Mouse (Mus musculus): ENCODE results near the gene Rfc2. TPM values are rescaled to one million over a fixed set of nuclear protein-coding genes. Genes with fewer than 3 reads are reported as not detected.
"Not testable (repeated sequence)": the region's sequence is repeated elsewhere in the genome, so short reads cannot be mapped to it uniquely, and the experiment has no call there.

Gene Rfc2
- polyA plus RNA-seq, 2 experiments from 2014 or later, result 129 to 149 TPM

DNA sequence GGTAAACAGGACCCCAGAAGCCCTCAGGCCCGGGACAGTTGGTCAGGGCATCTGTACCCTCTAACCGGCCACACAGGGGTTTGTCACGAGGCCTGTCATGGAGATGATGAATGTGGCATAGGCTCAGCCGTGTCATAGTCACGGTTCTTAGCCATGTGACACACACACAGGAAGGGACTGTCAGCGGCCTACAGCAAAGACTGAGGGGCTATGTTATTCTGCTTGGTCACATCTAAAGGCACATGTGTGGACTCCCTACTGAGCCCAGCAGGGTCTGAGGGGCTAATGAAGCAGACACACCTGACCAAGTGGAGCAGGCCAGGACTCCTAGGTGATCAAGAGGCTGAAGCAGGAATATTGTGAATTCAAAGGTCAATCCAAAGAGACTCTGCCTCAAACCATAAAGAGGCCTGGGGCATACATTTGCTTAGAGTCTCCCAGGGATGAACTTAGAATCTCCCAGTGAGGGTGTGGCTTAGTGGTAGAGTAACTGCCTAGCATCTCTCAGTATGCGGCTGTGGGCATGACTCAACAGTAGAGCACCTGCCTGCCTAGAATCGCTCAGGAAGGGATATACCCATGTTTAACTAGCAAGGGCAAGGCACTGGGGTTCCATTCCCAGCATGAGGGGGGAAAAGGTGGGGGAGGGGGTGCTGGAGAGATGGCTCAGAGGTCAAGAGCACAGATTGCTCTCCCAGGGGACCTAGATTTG is 30.8 kb downstream of the Rfc2 start:
- ATAC-seq, result no peak

DNA sequence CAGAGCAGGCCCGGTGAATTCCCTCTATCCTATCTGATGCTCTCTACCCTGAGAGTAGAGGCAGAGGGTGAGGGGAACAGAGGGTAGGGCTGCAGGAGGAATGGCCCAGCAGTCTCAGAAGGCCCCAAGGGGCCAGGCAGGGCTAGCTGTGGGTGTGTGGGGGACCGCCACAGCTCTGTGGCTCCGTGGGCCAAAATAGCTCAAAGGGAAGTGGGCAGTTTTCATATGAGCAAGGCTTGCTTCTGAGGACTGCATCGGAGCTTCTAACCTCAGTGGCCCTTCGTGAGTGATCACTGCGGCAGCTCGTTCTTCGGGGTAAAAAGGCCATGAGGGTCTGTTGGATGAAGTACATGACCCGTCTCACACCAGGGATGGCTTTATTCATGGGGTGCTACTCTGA is 32.6 kb downstream of the Rfc2 start:
- no peak for ATAC-seq

DNA sequence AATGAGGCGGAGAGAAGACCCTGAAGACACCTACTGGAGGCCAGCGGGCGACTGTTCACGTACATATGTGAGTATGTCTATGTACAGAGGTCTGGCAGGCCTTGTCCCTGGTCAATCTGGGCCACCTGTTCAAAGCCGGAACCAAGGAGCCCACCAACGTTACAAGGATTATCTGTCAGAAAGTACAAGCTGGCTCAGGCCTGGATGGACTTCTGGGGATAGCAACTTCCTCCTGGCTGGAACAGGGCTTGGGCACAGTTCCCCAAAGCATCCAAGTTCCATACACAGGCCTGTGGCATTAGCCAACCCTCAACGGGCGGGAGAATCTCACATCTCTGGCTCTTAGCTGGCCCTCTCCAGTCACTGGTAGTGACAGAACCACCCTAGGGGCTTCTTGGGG is 33.1 kb downstream of the Rfc2 start:
- no peak for ATAC-seq

- peak; percentile 55 for ATAC-seq
Observed at GRCm38 (mm10) chr5:134614802-134615201, 33.6 kb downstream of the Rfc2 start, which contains the start of gene Lat2. Lat2 (minus strand) TSS chr5:134615025.

GRCm38 (mm10) chr5:134615380-134615779 is 34.2 kb downstream of the Rfc2 start:
- no peak for ATAC-seq

DNA sequence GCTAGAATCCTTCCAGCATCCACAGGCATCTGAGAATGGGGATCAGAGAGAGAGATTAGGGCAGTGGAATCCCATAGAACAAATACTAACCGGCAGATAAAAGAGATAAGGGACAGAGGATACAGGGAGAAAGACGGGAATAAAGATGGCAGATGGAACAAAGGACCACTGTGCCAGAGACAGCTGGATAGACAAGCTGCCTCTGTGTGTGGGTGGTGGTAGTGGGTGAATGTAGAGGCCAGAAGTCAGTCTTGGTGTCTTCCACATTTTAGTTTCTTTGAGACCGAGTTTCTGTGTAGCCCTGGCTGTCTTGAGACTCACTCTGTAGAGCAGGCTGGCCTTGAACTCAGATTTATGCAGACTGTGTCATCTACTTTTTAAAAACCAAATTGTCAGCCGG is 34.6 kb downstream of the Rfc2 start:
- no peak for ATAC-seq

- ATAC-seq, result peak; percentile 55
Observed at GRCm38 (mm10) chr5:134617071-134617470, 35.9 kb downstream of the Rfc2 start.

DNA sequence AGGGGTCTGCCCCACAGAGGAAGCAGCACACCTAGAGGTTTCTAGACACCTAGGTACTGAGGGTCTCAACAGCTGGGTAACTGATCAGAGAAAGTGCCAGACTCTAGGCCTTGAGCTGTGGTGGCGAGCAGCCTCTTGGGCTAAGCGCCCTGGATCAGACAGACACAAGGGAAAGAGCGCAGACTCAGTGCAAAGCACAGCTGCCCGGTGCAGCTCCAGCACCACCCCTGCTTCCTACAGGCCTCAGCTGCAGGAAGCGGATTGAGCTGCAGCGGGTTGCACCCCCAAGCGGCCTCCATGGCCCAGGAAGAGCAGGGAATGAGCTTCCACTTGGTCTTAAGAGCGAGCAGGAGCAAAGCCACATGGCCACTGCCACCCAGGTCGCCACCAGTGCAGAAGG is 39.3 kb downstream of the Rfc2 start:
- no peak for ATAC-seq

- ATAC-seq, result no peak
Observed at GRCm38 (mm10) chr5:134621099-134621640, 40.0 kb downstream of the Rfc2 start.

- no peak for ATAC-seq
Observed at GRCm38 (mm10) chr5:134622069-134622468, 40.9 kb downstream of the Rfc2 start.

DNA sequence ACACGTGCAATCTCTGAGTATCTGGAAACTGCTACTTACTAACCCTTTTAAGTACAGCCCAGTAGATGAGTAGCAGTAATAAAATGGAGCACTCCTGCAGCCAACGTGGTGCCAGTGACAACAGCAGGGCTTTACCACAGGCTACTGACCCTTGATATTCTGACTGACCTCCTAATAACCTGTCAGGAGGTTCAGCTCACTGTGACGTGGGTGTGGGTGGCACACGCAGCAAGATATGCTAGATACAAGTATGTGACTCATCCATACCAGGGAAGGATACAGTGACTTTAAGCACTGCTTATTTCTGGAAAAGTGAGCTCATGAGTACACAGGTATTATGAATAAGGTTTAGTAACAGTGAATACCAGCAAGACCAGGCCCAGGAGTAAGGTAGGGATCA is 48.3 kb downstream of the Rfc2 start:
- ATAC-seq, result no peak

DNA sequence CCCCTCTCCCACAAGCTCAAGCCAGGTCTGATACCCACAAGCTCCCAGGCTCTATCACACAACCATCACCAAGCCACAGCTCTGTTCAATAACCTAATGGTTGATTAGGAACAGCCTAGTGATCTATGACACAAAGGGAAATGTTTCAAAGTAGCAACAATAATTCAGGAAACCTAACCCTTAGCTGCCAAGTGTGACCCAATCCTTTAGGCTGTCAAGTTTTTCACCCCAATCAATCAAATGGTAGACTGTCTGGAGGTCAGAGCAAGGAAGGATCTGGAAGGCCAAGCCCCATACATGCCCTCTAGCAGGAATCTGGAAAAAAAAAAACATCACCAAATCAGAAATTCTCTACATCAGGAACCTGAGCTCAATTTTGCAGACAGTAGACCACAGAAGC is 49.7 kb downstream of the Rfc2 start:
- ATAC-seq, result no peak

DNA sequence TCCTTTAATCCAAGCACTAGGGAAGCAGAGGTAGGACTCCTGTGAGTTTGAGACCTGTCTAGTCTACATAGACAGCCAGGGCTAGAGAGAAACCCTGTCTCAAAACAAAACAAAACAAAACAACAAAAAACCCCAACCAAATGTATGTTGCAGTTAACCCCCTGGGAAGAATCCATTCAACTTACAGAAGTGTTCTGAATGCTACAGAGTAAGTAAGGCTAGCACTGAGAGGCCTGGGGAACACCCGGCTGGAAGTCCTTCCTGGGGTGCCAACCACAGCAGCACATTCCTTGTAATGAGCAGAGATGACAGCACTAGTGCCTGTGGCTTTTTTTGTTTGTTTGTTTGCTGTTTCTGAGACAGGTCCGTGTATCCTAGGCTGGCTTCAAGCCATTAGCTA is 51.7 kb downstream of the Rfc2 start:
- ATAC-seq, result no peak

GRCm38 (mm10) chr5:134637820-134638367 is 56.7 kb downstream of the Rfc2 start:
- no peak for ATAC-seq

DNA sequence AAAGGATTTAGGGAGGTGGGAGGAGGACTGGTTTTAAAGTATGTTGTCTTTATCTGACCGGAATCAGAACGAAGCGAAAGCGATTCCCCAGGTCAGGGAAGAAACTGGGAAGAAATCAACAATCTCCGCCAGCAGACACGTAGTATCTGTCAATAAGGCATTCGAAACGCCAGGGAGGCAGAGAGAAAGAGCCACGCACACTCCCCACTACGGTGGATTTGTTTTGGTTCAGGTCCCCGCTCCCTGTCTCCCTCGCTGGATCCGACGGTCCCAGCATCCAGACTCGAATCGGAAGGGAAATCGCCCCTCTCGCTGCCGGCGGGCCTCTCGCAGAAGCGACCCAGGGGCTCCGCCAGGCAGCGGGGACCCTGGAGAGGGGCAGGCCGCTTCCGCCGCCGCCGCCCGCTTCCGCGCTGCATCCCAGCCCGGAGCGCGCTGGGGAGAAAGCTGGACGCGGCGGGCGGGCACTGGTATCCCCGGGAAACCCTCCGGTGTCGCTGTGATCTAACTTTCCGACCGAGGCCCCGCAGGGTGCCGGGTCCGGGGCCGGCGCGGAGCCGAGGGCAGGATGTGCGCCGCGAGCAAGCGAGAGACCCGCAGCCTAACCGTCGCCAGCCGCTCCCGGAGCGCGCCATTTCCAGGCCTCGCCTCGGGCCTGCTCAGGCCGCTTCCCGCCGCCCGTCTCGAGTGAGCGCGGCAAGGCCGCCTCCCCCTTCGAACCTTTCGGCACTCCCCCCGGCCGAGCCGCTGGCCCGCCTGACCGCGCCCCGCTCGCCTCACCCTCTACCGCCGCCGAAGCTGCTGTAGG is 57.5 kb downstream of the Rfc2 start:
- peak; percentile 53 for ATAC-seq

DNA sequence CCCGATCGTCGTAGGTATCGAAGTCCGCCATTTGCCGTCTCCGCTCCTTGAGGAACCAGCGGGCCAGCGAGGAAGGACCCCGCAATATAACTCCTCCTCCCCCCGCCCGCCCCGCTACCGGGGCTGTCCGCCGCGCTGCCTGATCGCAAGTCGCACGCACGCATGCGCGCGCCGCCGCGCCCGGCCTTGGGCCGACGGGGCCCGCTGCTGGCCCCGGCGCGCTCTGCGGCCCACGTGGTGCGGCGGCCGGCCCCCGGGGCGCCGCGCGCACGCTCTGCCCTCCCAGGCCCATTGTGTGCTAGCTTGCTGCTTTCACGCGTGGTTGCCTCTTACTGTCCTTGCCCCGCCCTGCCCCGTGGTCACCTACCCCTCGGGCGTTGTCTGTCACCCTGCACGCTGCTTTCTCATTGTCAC is 58.1 kb downstream of the Rfc2 start, which contains the start of gene Eif4h:
Eif4h (minus strand) TSS at position 222 of the 414 bp plus-strand sequence.
- ATAC-seq, result peak; percentile 75

DNA sequence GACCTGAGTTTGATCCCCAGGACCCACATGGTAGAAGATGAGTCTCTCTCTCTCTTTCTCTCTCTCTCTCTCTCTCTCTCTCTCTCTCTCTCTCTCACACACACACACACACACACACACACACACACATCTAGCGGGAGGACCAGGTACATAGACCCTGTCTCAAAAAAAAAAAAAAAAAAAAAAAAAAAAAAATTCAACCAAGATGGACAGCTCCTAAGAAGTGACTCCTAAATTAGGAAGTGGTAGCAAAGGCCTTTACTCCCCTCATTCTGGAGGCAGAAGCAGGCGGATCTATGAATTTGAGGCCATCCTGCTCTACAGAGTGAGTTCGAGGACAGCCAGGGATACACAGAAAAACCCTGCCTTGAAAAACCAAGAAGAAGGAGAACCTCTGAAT is 59.2 kb downstream of the Rfc2 start:
- no peak for ATAC-seq

- ATAC-seq, result no peak
Observed at GRCm38 (mm10) chr5:134644121-134644520, 63.0 kb downstream of the Rfc2 start.

DNA sequence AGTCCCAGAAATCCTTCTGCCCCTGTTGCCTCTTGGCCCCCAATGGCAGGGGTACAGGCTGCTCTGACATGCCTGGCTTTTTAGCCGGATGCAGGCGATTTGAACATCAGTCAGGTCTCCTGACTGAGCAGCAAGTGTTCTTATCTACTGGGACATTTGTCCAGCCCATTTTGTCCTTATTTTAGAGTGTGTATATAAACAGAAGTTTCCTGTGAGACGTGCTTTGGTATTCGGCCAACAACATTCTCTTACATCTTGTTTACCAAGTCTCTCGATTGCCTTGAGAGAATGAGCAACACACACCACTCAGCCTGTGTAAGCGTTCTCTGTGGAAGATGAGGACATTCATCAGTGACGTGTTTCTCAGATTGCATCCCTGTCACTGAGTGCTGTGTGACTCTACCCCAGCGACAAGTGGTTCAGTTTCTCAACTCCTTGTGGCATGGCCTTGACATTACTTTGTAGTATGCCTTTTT is 63.5 kb downstream of the Rfc2 start:
- ATAC-seq, result no peak

GRCm38 (mm10) chr5:134646461-134646860 is 65.3 kb downstream of the Rfc2 start:
- no peak for ATAC-seq

DNA sequence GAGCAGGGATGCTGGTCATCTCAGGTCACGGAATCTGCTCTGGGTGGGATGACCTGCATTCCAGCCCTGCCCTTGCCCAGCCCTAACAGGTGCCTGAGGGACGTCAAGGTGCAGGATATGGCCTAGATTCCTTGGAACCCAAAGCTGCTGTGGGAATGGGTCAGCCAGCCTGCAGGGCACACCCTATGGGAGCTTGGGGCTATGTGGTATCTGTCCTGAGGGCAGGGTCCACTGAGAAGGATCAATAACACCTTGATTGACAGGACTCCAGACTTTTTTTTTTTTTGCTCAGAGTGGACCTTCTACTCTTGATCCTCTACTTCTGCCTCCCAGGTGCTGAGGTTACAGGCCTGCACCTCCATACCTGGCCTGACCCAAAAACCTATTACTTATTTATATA is 66.2 kb downstream of the Rfc2 start:
- no peak for ATAC-seq

DNA sequence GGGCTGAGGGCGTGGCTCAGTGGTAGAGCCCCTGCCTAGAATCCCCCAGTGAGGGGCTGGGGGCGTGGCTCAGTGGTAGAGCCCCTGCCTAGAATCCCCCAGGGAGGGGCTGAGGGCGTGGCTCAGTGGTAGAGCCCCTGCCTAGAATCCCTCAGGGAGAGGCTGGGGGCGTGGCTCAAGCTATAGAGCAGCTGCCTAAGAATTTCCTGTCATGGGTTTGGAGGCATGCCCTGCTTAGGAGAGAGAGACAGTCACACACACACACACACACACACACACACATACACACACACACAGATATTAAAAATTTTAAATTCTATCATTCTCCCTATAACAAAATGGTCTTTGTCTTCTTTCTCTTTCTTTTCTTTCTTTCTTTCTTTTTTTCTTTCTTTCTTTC is 67.8 kb downstream of the Rfc2 start:
- ATAC-seq, result not testable (repeated sequence)

- no peak for ATAC-seq
Observed at GRCm38 (mm10) chr5:134650926-134651325, 69.8 kb downstream of the Rfc2 start.

Data from activated CD4-positive, CD25-positive, alpha-beta regulatory T cell, adult 4 months (primary cell).